Mouse (Mus musculus) large intestine, adult 2 months (tissue): ENCODE measurements at regions not wholly inside any gene's neighbourhood (a gene's known extent, or its start where the extent isn't known, plus 50 kb on each side); places are given as distances from the start of the nearest gene placed in this dataset.

ENCODE experiments used
- DNase-seq: peaks from one replicate; pipeline ENCODE4 v3.0.0-alpha.2; 2012; ENCODE audit warnings: low read depth, low spot score
- WGBS: fragments of 180-500 bp; shearing (Covaris S2); methylation state at CpG from one replicate; pipeline ENCODE4 v1.1.7; 2018; 5-methylcytosine and 5-hydroxymethylcytosine counted together

- no peak for DNase-seq
- WGBS = 54% methylated on average over 11 of the region's 11 CpGs
Observed at GRCm38 (mm10) chr4:105377469-105378187, 220.5 kb downstream of the Plpp3 start.

- no peak for DNase-seq
- WGBS = 86% methylated on average over 3 of the region's 3 CpGs
Observed at GRCm38 (mm10) chr4:105384826-105385225, 227.7 kb downstream of the Plpp3 start.

- DNase-seq = no peak
- 90% methylated on average over 5 of the region's 5 CpGs for WGBS
Observed at GRCm38 (mm10) chr4:105385481-105385880, 228.3 kb downstream of the Plpp3 start.

- 39% methylated on average over 5 of the region's 5 CpGs for WGBS
- no peak for DNase-seq
Observed at GRCm38 (mm10) chr4:105390378-105390777, 233.2 kb downstream of the Plpp3 start.

- DNase-seq = no peak
- 55% methylated on average over 1 of the region's 1 CpGs for WGBS
Observed at GRCm38 (mm10) chr4:105394366-105394765, 237.2 kb downstream of the Plpp3 start.

- 81% methylated on average over 2 of the region's 2 CpGs for WGBS
- no peak for DNase-seq
Observed at GRCm38 (mm10) chr4:105397451-105397850, 240.3 kb downstream of the Plpp3 start.

- no peak for DNase-seq
- 86% methylated on average over 3 of the region's 3 CpGs for WGBS
Observed at GRCm38 (mm10) chr4:105402021-105402420, 244.9 kb downstream of the Plpp3 start.

- 18% methylated on average over 3 of the region's 3 CpGs for WGBS
- no peak for DNase-seq
Observed at GRCm38 (mm10) chr4:105403169-105403568, 246.0 kb downstream of the Plpp3 start.

GRCm38 (mm10) chr4:105403686-105404085, 246.5 kb downstream of the Plpp3 start:
- no peak for DNase-seq
- 89% methylated on average over 6 of the region's 6 CpGs for WGBS

GRCm38 (mm10) chr4:105405728-105406127, 248.6 kb downstream of the Plpp3 start:
- no peak for DNase-seq

GRCm38 (mm10) chr4:105406786-105407464, 249.8 kb downstream of the Plpp3 start:
- no peak for DNase-seq
- 69% methylated on average over 14 of the region's 14 CpGs for WGBS

More at GRCm38 (mm10) chr4:105405728-105406127, 248.6 kb downstream of the Plpp3 start:
- 83% methylated on average over 5 of the region's 5 CpGs for WGBS

- WGBS = 65% methylated on average over 9 of the region's 9 CpGs
- no peak for DNase-seq
Observed at GRCm38 (mm10) chr4:105408896-105409295, 251.7 kb downstream of the Plpp3 start.

- no peak for DNase-seq
- WGBS = 89% methylated on average over 3 of the region's 3 CpGs
Observed at GRCm38 (mm10) chr4:105417166-105417565, 260.0 kb downstream of the Plpp3 start.

- DNase-seq = no peak
- WGBS = 53% methylated on average over 7 of the region's 7 CpGs
Observed at GRCm38 (mm10) chr4:105422466-105422865, 265.3 kb downstream of the Plpp3 start.

GRCm38 (mm10) chr4:105423727-105424201, 266.6 kb downstream of the Plpp3 start:
- 76% methylated on average over 3 of the region's 3 CpGs for WGBS
- no peak for DNase-seq

- 84% methylated on average over 6 of the region's 6 CpGs for WGBS
- no peak for DNase-seq
Observed at GRCm38 (mm10) chr4:105425086-105425485, 267.9 kb downstream of the Plpp3 start.

GRCm38 (mm10) chr4:105427581-105427980, 270.4 kb downstream of the Plpp3 start:
- no peak for DNase-seq
- WGBS = 84% methylated on average over 6 of the region's 6 CpGs

- 77% methylated on average over 6 of the region's 6 CpGs for WGBS
- no peak for DNase-seq
Observed at GRCm38 (mm10) chr4:105429381-105430100, 272.4 kb downstream of the Plpp3 start.

GRCm38 (mm10) chr4:105432461-105432860, 275.3 kb downstream of the Plpp3 start:
- no peak for DNase-seq
- WGBS = 79% methylated on average over 4 of the region's 4 CpGs

- WGBS = 71% methylated on average over 5 of the region's 5 CpGs
Observed at GRCm38 (mm10) chr4:105437141-105437540, 280.0 kb downstream of the Plpp3 start.

More at GRCm38 (mm10) chr4:105437141-105437540, 280.0 kb downstream of the Plpp3 start:
- DNase-seq = no peak
